Mouse (Mus musculus) duodenum, adult 2 months (tissue): ENCODE data around the gene Cpa1. TPM values are rescaled to one million over a fixed set of nuclear protein-coding genes. Genes with fewer than 3 reads are reported as not detected.

Source experiments
- polyA plus RNA-seq: library from polyadenylated mRNA; depleted of rRNA; stranded (reverse); fragments of >200 nt; gene quantifications from 2 replicates; pipeline ENCODE4 v1.2.3, GENCODE M21; 2012; ENCODE audit warnings: low replicate concordance; rRNA removed

Gene Cpa1
- 1.2 and 1,326 TPM in 2 replicates for polyA plus RNA-seq

DNA sequence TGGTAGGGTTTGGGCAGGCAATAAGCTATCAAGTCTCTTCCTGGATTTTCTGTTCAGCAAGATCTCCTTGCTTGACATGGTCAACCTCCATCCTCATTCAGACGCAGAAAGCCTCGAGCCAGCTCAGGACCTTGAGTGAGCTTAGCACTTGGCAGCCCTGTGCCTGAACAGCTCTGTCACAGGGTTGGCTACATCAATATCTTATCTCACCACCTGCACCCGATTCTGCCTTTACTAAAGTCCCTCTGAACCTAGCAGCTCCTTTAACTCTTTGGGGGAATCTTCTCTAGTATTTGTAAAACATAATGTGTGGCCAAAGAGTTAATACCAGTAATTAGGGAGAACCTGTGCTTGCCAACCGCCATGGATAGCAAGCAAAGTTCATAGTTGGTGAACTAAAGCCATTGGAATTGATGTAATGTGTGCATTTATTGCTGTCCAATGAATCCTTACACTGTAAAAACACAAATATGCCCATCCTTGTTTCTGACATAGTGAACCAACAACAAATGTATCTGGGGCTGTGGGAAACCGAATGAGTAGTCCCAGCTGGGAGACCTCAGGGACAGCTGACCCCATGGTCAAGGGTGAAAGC is at the start of gene Cpa1:
Gene Cpa1, plus strand, starts transcription at position 545 of the 595 bp plus-strand sequence.

DNA sequence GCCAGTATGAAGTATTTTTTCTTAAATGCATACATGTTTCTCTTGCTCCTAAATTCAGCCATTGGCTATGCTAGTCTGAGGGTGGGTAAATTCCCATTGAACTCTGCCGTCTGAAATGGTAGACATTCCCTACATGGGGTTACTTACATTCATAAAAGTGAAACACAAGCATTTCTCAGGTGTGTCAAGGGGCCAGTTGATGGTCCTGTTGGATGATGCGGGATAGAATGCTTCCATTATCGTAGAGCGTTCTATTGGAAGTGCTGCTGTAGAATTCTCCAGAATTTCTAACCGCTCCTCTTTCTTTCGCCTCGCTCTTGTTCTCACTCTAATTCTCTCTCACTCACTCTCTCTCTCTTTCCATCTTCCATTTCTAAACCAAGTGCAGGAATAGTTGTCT is 28.3 kb upstream of the Cpa1 start, which contains the start of gene Cpa5:
Gene Cpa5, plus strand, starts transcription at position 301 of the 400 bp plus-strand sequence.

DNA sequence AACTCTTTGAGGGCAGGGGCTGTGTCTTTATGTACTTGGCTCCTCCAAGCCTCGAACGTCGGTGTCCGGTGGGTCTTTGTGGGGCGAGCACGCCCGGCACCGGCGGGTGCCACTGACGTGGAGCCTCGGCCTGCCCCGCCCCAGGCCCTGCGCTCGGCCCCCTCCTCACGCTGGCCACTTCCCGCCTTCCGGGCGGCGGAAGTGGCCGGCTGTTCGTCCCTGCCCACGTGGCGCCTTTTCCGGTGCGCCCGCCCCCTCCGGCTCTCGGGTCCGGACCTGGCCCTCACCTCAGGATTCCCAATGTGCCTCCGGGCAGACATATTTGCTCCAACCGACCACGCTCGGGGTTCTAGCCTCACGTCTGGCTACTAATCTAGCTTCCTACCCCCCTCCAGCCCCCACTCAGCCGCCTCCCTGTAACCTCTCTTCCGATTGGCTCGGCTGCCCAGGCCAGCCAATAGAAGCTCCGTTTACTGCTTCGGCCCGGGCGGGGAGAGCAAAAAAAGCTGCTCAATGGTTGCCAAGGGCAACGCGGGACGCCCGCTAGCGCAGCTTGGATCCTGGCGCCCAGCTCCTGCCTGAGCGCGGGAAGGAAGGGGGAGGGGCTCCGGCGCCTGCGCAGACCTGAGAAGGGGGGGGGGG is 54.5 kb downstream of the Cpa1 start, which contains the start of gene Cep41:
Gene Cep41, minus strand, starts transcription at position 400 of the 642 bp plus-strand sequence.

Other genes with a start within 250 kb of the Cpa1 start
- gene Zc3hc1, start 248.2 kb upstream of the Cpa1 start, polyA plus RNA-seq: 10.6 and 12.7 TPM in 2 replicates
- gene Klhdc10, start 237.3 kb upstream of the Cpa1 start, polyA plus RNA-seq: 5.1 and 8.1 TPM in 2 replicates
- 6.0 and 18.7 TPM in 2 replicates for gene Tmem209, start 129.4 kb upstream of the Cpa1 start, polyA plus RNA-seq
- gene Ssmem1, start 129.4 kb upstream of the Cpa1 start, polyA plus RNA-seq: not detected in 2 replicates
- gene Cpa2, start 97.6 kb upstream of the Cpa1 start, polyA plus RNA-seq: 0.32 and 86.6 TPM in 2 replicates
- gene Cpa4, start 70.8 kb upstream of the Cpa1 start, polyA plus RNA-seq: 0.04 TPM in 1 of 2 replicates, not detected in the other
- gene Cpa5, start 28.2 kb upstream of the Cpa1 start, polyA plus RNA-seq: not detected in 2 replicates
- 0.49 and 1.2 TPM in 2 replicates for gene Cep41, start 54.5 kb downstream of the Cpa1 start, polyA plus RNA-seq
- gene Mest, start 84.3 kb downstream of the Cpa1 start, polyA plus RNA-seq: 5.9 and 19.7 TPM in 2 replicates